Mouse (Mus musculus): ENCODE results near the gene Rnf135.
A peak's percentile ranks its signal among the peaks of the same experiment; 100 is the strongest.
"Not testable (repeated sequence)": the region's sequence is repeated elsewhere in the genome, so short reads cannot be mapped to it uniquely, and the experiment has no call there.

The Rnf135 gene

DNA sequence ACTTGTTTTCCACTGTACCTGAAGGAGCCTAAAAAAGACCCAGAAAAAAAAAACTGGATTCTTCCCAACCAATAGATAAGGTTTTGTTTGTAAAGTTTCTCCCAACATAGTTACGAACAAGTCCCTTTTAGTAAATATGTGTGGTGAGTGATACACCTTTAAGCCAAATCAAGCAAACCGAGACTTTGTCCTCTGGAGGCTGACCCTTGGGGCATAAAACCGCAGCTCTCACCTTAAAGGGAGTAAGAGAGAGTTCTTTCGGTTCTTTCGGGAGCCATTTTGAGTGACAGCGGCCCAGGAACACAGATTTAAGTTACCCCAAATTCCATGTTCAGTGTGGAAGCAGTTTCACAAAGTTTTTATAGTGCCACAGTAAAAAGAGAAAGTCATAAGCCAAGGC lies 18.6 kb downstream of the Rnf135 start:
- no peak for DNase-seq (ENCODE audit: low read depth)

DNA sequence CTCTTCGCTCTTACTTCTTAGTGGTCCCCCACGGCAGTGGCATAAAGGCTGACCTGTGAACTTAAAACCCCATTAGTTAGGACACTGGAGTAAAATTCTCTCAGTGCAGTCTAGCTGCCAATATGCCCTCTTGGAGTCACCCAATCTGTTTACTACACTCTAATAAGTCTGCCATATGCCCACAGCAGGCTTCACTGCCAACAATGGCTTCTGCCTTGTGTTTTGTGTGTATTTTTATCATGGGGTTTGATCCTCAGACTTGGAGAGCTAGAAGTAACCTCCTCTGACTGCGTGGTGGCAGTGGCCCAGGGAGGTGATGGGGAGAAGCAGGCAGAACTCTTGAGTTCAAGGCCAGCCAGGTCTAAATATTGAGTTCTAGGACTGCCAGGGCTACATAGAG lies 20.4 kb downstream of the Rnf135 start:
- no peak for DNase-seq (ENCODE audit: low read depth)

DNA sequence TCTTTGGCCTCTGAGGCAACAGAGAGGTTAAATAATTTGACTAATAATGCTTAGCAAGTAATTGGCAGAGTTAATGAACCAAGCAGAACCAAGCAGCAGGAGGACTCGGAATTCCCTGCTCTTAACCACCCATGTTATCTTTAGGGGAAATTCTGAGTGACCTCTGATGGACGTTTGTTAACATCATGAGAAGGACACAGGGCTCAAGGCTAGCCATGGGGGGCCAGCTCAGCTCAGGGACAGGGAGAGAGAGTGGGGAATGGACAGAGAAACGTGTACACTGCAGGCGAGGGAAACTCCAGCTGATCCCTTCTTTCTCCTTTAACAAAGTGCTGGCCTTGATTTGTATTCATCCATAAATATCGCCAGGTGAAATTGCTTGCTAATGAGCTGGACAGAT lies 21.3 kb downstream of the Rnf135 start:
- DNase-seq (ENCODE audit: low read depth): no peak

DNA sequence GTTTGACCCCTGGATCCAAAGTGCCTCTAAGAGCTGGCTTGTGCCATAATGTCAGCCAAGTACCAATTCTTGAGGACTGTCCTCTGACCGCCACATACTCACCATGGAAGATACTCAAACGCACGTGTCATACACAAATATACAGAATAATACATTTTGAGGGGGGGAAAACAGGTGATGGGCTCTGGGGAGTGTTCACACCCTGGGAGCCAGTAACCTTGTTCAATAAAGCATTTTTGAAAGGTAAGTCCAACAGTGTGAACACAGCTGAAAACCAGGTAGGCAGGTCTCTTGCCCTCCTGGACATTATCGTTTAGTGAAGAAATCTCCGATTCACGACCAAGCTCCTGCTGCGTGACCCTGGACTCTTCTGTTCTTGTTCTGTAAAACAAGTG lies 24.8 kb downstream of the Rnf135 start:
- no peak for DNase-seq (ENCODE audit: low read depth)

DNA sequence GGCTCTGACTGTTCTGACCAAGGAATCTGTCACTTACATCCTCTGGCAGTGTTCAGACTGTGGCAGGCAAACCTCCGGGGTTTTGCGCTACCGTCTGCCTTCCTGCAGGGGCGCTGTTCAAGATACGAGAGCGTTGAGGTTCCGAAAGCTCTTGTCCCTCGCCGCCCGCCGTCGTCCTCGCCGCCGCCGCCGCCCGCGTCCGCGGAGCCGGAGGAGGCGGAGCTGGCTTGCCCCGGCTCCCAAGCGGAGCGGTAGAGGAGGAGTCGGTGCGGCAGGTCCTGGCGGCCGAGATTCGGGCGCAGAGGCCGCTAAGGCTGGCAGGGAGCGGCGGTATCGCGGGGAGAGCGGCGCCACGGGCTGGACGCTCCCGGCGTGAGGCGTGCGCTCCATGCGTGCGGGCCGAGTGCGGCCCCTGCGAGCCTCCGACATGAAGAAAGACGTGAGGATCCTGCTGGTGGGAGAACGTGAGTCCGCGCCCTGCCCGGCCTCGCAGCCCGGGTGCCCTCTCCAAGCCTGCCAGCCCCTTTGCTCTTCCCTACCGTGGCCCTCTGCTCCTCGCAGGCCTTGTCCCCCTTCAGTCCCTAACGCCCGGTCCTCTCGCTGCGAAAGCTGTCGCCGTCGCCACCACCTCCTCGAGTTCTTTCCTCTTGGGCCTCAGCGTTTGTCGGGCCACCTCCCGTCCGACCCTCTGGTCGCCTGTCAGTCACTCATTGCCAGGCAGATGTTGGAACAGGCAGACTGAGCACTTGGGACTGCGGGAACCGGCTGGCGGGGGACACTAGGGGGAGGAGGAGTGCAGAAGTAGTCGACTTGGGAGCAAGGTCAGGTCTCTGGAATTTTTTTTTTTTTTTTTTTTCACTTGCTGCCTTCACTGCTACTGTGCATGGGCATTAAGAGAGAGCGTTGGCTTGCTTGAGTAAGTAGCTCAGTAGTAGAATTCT lies 25.5 kb downstream of the Rnf135 start, which contains the start of gene Rhot1:
Gene Rhot1 (plus strand): TSS at position 160 of the 941 bp plus-strand sequence.
- DNase-seq (ENCODE audit: low read depth): peak; percentile 92

DNA sequence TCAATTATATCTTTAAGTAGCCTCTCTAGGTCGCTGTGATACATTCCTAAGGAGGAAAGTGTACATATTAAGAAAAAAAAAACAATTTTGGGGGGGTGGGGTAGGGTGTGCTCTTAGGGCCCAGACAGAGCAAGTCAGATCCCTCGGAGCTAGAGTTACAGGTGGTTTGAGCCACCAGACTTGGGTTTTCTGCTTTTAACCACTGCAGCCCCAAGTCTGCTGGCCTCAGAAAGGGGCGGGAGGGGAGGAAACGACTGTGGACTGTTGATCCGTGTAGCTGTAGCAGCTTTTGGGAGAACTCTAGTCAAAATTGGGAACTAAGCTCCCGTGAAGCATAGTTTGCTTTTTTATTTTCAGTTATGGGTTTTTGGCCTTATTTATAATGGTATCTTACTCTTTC lies 26.7 kb downstream of the Rnf135 start:
- no peak for DNase-seq (ENCODE audit: low read depth)

DNA sequence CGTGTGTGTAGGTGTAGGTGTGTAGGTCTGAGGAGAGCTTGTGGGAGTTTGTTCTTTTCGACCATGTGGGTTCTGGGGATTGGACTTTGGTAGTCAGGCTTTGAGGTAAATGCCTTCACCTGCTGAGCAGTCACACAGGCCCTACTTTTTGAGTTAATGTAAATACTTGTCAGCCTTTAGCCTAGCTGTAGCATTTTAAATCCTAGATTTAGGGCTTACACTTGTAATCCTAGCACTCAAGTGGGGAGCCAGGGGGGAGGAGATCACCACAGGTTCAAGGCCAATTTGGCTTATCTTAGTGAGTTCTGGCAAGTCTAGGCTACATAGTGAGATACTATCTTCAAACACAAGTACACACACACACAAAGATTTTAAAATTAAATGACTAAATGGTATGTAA lies 28.6 kb downstream of the Rnf135 start:
- DNase-seq (ENCODE audit: low read depth): no peak

DNA sequence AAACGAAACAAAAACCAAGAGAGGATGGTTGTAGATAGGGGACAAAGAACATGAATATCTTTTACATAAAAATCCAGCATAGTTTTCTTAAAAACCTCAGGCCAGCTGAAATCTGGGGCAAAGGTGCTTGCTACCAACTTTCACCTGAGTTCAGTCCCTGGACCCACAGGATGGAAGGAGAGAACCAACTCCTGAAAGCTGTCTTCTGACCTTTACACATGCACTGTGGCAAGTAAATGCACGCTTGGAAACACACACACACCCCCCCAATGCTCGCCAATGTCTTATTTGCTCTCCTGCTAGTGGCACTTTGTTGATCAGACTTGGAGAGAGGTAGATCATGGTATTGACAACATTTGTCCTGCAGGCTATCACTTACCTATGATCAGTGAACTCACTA lies 31.6 kb downstream of the Rnf135 start:
- DNase-seq (ENCODE audit: low read depth): no peak

DNA sequence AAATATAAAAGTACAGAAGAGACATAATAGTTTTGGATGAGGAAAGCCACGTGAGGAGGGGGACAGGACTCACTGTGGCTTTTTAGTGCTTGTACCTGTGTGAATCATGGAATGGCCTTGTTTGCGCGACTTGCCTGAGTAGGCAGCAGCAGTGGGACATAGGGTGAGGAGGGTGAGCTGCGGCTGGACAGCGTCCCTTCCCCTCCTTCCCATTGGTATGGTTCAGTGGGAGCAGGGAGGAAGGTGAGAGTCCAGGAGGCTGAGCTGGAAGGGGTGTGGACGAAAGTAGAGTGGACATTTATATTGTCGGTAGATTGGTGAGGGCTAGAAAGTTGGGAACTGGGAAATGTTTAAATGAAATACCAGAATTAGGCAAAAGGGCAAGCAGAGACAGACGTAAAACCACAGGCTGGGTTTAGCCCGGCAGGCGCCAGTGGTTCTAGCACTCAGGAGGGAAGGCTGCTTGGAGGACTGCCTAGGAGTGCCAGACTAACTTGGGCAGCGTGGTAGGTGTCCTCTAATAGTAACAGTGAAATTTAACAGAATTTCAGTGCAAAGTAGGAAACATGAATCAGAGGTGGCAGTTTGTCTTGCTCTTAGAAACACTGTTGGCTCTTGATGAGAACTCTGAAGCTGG lies 35.1 kb downstream of the Rnf135 start:
- no peak for DNase-seq (ENCODE audit: low read depth)

DNA sequence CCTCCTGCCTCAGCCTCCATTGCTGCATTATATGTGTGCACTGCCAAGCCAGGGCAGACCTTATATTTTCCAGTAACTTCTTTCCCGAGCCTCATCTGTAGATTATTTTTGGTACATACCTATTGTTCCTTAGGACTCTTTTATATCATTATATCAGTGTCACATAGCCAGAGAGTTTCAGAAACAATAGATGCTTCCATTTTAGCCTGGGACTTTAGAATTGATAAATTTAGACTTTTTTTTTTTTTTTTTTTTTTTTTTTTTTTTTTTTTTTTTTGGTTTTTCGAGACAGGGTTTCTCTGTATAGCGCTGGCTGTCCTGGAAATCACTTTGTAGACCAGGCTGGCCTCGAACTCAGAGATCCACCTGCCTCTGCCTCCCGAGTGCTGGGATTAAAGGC lies 46.4 kb downstream of the Rnf135 start:
- not testable (repeated sequence) for DNase-seq (ENCODE audit: low read depth)

DNA sequence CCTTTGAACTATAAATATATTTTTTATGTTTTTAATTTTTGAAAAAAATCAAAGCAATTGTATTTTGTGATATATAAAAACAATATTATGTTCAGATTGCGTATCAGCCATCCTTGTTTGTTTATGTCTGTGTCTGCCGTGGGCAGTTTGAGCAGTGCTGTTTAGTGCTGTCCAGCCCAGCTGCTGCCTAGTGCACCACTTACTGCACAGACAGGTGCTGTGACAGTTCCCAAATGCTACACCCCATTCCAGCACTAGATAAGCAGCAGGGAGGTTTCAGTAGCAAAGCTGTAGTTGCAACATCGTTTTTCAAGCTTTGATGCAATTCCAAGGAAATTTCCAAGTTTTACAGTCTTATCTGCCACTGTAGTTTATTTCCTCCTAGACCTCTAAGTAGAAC lies 53.6 kb downstream of the Rnf135 start:
- DNase-seq (ENCODE audit: low read depth): no peak

DNA sequence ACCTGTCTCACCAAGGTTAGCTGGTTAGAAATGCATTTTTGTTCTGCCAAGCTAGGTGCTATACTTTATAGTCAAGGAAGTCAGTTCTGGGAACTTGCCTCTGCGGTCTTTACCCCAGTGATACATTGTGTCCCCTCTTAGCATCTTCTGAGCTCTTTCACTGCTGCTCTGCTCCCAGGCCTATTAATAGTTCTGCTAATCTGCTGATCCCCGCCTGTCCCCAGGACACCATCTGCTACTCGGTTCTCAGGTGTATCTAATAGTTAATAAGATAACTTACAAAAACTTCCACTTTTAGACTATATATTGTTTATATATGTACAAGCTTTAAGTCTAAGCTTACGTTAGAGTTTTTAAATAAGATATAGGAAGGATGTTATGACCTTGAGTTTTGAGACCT lies 54.7 kb downstream of the Rnf135 start:
- no peak for DNase-seq (ENCODE audit: low read depth)

DNA sequence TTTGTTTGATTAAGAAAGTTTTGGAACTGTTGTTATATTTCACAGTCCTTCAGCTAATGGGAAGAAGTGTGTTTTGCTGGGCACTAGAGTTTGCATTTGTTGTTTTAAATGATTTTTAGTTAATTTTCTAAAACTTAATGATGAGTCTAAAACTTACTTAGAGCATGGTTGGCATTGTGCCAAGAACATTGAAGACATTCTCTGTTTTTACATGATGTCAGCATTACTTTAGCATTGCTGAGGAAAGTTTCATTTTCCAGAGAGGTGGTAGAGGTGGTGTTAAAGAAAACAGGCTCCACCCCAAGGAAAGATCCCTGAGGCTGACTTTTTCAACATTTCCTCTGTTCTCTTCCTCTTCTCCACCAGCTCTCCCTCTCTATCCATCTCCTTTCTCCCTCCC lies 63.4 kb downstream of the Rnf135 start:
- DNase-seq (ENCODE audit: low read depth): no peak

DNA sequence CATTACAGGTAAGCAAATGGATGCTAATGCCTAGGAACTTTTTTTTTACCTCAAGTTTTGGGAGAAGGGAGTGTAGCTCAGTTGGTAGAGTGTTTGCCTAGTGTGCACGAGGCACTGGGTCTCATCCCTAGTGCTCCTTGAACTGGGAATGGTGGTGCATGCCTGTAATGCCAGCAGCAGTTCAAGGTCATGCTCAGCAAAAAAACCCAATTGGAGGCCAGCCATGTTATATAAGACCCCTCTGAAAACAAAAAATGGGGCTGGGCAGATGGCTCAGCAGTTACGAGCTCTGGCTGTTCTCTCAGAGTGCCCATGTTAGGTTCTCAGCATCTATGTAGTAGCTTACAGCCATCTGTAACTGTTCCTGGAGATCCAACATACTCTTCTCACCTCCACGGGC lies 64.9 kb downstream of the Rnf135 start:
- DNase-seq (ENCODE audit: low read depth): no peak
